Mouse (Mus musculus) testis, postnatal 10 days (tissue): ENCODE measurements around the gene Vstm4.

Experiments used
- DNase-seq: peaks from one replicate; pipeline ENCODE4 v3.0.0; 2021; ENCODE audit warnings: low spot score

Vstm4 gene

GRCm38 (mm10) chr14:32856681-32857328 is at the start of gene Vstm4:
TSS of gene Vstm4 (plus strand) at chr14:32856756.
- DNase-seq, result peak; percentile 84

- no peak for DNase-seq
Observed at GRCm38 (mm10) chr14:32810111-32810510, 46.4 kb upstream of the Vstm4 start.

- DNase-seq, result no peak
Observed at GRCm38 (mm10) chr14:32812429-32812828, 44.1 kb upstream of the Vstm4 start.

GRCm38 (mm10) chr14:32814961-32815360 is 41.6 kb upstream of the Vstm4 start:
- DNase-seq, result no peak

GRCm38 (mm10) chr14:32816533-32816932 is 40.0 kb upstream of the Vstm4 start:
- no peak for DNase-seq

- no peak for DNase-seq
Observed at GRCm38 (mm10) chr14:32817258-32817657, 39.3 kb upstream of the Vstm4 start.

GRCm38 (mm10) chr14:32819297-32819696 is 37.3 kb upstream of the Vstm4 start:
- no peak for DNase-seq

GRCm38 (mm10) chr14:32822812-32823211 is 33.7 kb upstream of the Vstm4 start:
- DNase-seq, result no peak

GRCm38 (mm10) chr14:32823861-32824260 is 32.7 kb upstream of the Vstm4 start:
- DNase-seq, result no peak

- DNase-seq, result no peak
Observed at GRCm38 (mm10) chr14:32824267-32825150, 32.0 kb upstream of the Vstm4 start.

- DNase-seq, result peak; percentile 80
Observed at GRCm38 (mm10) chr14:32825426-32826032, 31.0 kb upstream of the Vstm4 start.

- DNase-seq, result peak; percentile 71
Observed at GRCm38 (mm10) chr14:32827165-32827564, 29.4 kb upstream of the Vstm4 start.

GRCm38 (mm10) chr14:32827994-32828650 is 28.4 kb upstream of the Vstm4 start:
- peak; percentile 59 for DNase-seq

GRCm38 (mm10) chr14:32833847-32834246 is 22.7 kb upstream of the Vstm4 start, which contains the start of gene Fam170b:
TSS of gene Fam170b (plus strand) at chr14:32833962.
- no peak for DNase-seq

- no peak for DNase-seq
Observed at GRCm38 (mm10) chr14:32835181-32835580, 21.4 kb upstream of the Vstm4 start.

GRCm38 (mm10) chr14:32835596-32835995 is 21.0 kb upstream of the Vstm4 start:
- peak; percentile 39 for DNase-seq

GRCm38 (mm10) chr14:32836191-32836590 is 20.4 kb upstream of the Vstm4 start:
- peak; percentile 37 for DNase-seq

- no peak for DNase-seq
Observed at GRCm38 (mm10) chr14:32842052-32842451, 14.5 kb upstream of the Vstm4 start.

GRCm38 (mm10) chr14:32854059-32854458 is 2.5 kb upstream of the Vstm4 start:
- no peak for DNase-seq

GRCm38 (mm10) chr14:32856246-32856645 is 310 bp upstream of the Vstm4 start:
- no peak for DNase-seq

GRCm38 (mm10) chr14:32858361-32858760 is 1.8 kb downstream of the Vstm4 start:
- DNase-seq, result no peak

GRCm38 (mm10) chr14:32858941-32859510 is 2.5 kb downstream of the Vstm4 start:
- DNase-seq, result peak; percentile 24
